Mouse (Mus musculus): ENCODE data around the gene Ccdc58. TPM values are rescaled to one million over a fixed set of nuclear protein-coding genes. Genes with fewer than 3 reads are reported as not detected.
A peak's percentile ranks its signal among the peaks of the same experiment; 100 is the strongest.

The Ccdc58 gene
- total and polyA plus RNA-seq, 3 experiments, result 98.3 to 183 TPM; not detected in 1

DNA sequence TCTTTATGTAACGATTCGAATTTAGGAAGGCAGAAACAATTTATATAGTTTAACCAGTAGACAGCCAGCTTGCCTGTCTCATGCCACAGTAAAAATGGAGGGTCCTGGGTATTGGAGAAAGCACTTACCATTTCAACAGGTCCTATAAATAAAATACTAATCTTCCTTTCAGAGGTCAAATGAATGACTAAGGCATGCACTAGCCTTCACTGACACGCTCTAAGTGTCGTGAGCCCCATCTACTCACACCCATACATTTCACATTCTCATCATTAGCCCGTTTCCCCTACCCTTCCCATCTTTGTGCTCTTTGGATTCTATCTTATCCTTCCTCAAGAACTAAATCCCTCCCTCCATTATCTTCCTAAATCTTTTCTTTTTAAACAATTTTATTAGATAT, 6.6 kb upstream of the Ccdc58 start:
- Histone ChIP-seq H3K9ac (ENCODE audit: control insufficient read depth, low read depth, low read length, poor library complexity, severe bottlenecking) (no peak overlapping the region), H3K79me2 (ENCODE audit: control insufficient read depth, insufficient read depth, low read length, poor library complexity) (peaks cover 13% of the 10 kb centered on the region), H3K27ac (ENCODE audit: control insufficient read depth, low read depth, low read length) (no peak overlapping the region), H3K4me1 (ENCODE audit: control insufficient read depth in 1 of 2, insufficient read depth in 2 of 2, low read length in 2 of 2) (peaks cover 0 to 22% of the 10 kb centered on the region in 2 experiments), H3K36me3 (ENCODE audit: control insufficient read depth in 1 of 2, insufficient read depth in 2 of 2, low read length in 2 of 2) (peaks cover 0 to 25% of the 10 kb centered on the region in 2 experiments; a peak in 3 of 4 replicates), H3K27me3 (ENCODE audit: control insufficient read depth in 1 of 2, insufficient read depth in 2 of 2, low read length in 2 of 2) (no peaks in the 10 kb centered on the region), H3K9me3 (replicated peaks; ENCODE audit: insufficient read depth, low read length) (no peaks in the 10 kb centered on the region), H3K4me3 (ENCODE audit: control insufficient read depth in 1 of 2, insufficient read depth in 1 of 2, low read depth in 2 of 2, low read length in 2 of 2) (no peak overlapping the region)
- DNase-seq (ENCODE audit: low read depth, low spot score), result no peak
- TF ChIP-seq GABPA (IDR thresholded peaks at IDR 0.05; ENCODE audit: low read depth, low read length) (no peak), ZC3H11A (IDR thresholded peaks at IDR 0.05; ENCODE audit: low read depth, low read length) (no peak), RCOR1 (IDR thresholded peaks at IDR 0.05; ENCODE audit: low read depth, low read length) (no peak), USF2 (IDR thresholded peaks at IDR 0.05; ENCODE audit: borderline replicate concordance in 1 of 2, insufficient read depth in 1 of 2, low read depth in 1 of 2, low read length in 2 of 2) (no peak), TAL1 (IDR thresholded peaks at IDR 0.05; ENCODE audit: low read length) (no peak), USF1 (IDR thresholded peaks at IDR 0.05; ENCODE audit: low read depth, low read length) (no peak)

DNA sequence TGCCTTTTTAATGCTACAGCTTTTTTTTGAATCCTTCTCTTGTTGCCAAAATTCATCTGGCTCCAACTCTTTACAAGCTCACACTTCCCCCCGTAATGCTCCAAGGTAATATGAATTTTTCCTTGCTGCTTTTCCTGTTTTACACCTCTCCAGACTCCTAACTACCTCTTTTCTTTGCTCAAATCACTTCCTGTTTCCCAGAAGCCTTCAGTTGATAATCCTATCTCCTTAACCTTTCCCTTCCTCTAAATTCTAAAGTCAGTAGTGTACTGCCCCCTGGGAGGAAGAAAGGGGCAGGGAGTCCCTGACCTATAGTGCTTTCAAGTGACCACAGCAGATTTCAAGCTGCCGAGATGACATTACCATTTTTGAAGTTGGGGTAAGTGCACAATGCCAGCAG, 3.8 kb upstream of the Ccdc58 start:
- Histone ChIP-seq H3K27ac (ENCODE audit: control insufficient read depth, low read depth, low read length) (no peak overlapping the region), H3K9me3 (replicated peaks; ENCODE audit: insufficient read depth, low read length) (no peaks in the 10 kb centered on the region), H3K36me3 (ENCODE audit: control insufficient read depth in 1 of 2, insufficient read depth in 2 of 2, low read length in 2 of 2) (peaks cover 0 to 31% of the 10 kb centered on the region in 2 experiments; a peak in 3 of 4 replicates), H3K4me1 (ENCODE audit: control insufficient read depth in 1 of 2, insufficient read depth in 2 of 2, low read length in 2 of 2) (peaks cover 0 to 24% of the 10 kb centered on the region in 2 experiments), H3K4me3 (ENCODE audit: control insufficient read depth in 1 of 2, insufficient read depth in 1 of 2, low read depth in 2 of 2, low read length in 2 of 2) (no peak overlapping the region), H3K27me3 (ENCODE audit: control insufficient read depth in 1 of 2, insufficient read depth in 2 of 2, low read length in 2 of 2) (no peaks in the 10 kb centered on the region), H3K79me2 (ENCODE audit: control insufficient read depth, insufficient read depth, low read length, poor library complexity) (peaks cover 29% of the 10 kb centered on the region), H3K9ac (ENCODE audit: control insufficient read depth, low read depth, low read length, poor library complexity, severe bottlenecking) (no peak overlapping the region)
- DNase-seq (ENCODE audit: low read depth, low spot score), result peak; percentile 41
- 0 out of 2 replicates have a peak, but pooled peaks have one; percentile 12 for TF ChIP-seq TAL1 (IDR thresholded peaks at IDR 0.05; ENCODE audit: low read length)
- TF ChIP-seq GATA1 (IDR thresholded peaks at IDR 0.05; ENCODE audit: low read depth, low read length), result peak; percentile 35; the same call in 1 of the 2 replicates
- TF ChIP-seq EP300 (IDR thresholded peaks at IDR 0.05; ENCODE audit: low read depth in 1 of 2, low read length in 2 of 2), result peak; percentile 53 to 55
- TF ChIP-seq TCF12 (IDR thresholded peaks at IDR 0.05; ENCODE audit: low read depth, low read length), result 0 out of 2 replicates have a peak, but pooled peaks have one; percentile 14
- no peak for TF ChIP-seq ZC3H11A (IDR thresholded peaks at IDR 0.05; ENCODE audit: low read depth, low read length)
- TF ChIP-seq RCOR1 (IDR thresholded peaks at IDR 0.05; ENCODE audit: low read depth, low read length), result peak; percentile 53; the same call in 1 of the 2 replicates
- 0 out of 6 replicates have a peak, but pooled peaks of 1 of the 3 experiments have one; percentile 7 for TF ChIP-seq CTCF (IDR thresholded peaks at IDR 0.05 in 2 of 3, conservative IDR thresholded peaks at IDR 0.05 in 1 of 3; ENCODE audit: control insufficient read depth in 1 of 3, insufficient read depth in 1 of 3, low read depth in 2 of 3, low read length in 3 of 3, poor library complexity in 1 of 3, severe bottlenecking in 1 of 3)
- TF ChIP-seq CHD1 (IDR thresholded peaks at IDR 0.05; ENCODE audit: low read depth, low read length), result no peak
- no peak for TF ChIP-seq JUND (IDR thresholded peaks at IDR 0.05; ENCODE audit: low read depth, low read length)
- TF ChIP-seq ETS1 (IDR thresholded peaks at IDR 0.05; ENCODE audit: low read depth, low read length), result 0 out of 2 replicates have a peak, but pooled peaks have one; percentile 22
- TF ChIP-seq TBP (IDR thresholded peaks at IDR 0.05; ENCODE audit: low read depth, low read length), result no peak
- TF ChIP-seq ELF1 (IDR thresholded peaks at IDR 0.05; ENCODE audit: low read depth, low read length), result peak; percentile 59; the same call in 1 of the 2 replicates

All from MEL (cell line).